Comparison of ENCODE assay signal across 26 mouse cellular contexts in the genomic region with DNA sequence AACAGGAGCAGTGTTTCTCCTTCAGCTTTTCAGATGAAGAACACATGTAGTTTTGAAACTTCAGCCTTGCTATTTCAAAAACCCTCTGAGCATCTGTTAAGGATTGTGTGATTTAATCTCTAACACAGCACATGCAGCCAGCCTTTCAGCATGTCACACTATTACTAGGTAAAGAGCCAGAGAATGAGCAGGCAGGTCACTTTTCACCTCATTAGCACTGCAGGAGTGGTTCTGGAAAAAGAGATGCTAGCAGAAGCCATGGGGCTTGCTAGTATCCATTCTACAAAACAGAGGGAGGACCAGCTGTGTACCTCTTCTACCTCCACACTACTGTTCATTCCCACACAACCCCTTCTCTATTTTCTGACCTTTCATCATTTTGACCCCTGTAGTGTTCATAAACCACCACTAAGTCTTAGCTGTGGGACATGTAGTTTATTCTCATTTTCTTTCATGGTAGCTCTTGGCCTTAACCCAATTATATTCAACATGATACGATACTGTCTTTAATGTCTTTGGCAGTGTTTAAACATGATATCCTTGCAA.
DNase-seq lines count a peak whose midpoint lies in the region; ATAC-seq and TF ChIP-seq lines count a peak whose summit lies in the region.
"Had no signal": no experiment of that assay in that cellular context is flagged by ENCODE, and none has a peak within 500 bp of the region (broad histone marks: within the 10 kb centered on the region; RNA-seq: fewer than 3 reads in every experiment).

No protein-coding gene starts in this region.

- WGBS in lung, postnatal 0 days = 48% methylated on average over 1 of the region's 1 CpGs
- 10% methylated on average over 1 of the region's 1 CpGs for WGBS in limb, embryonic 14.5 days

- no peak overlapping the region for H3K27ac ChIP-seq in lung, postnatal 0 days (ENCODE audit: low read length)
- peak overlapping the region; percentile 71 for H3K27ac ChIP-seq in embryonic fibroblast, embryonic 13.5 days (ENCODE audit: insufficient read depth, low read length)
- no peak overlapping the region for H3K27ac ChIP-seq in limb, embryonic 14.5 days (replicated peaks; ENCODE audit: low read depth, low read length)
- H3K27ac ChIP-seq: hindbrain, embryonic 12.5 days; intestine, embryonic 15.5 days; limb, embryonic 15.5 days; liver, embryonic 15.5 days; neural tube, embryonic 13.5 days had no signal

- no peak overlapping the region for H3K4me2 ChIP-seq in lung, postnatal 0 days (replicated peaks; ENCODE audit: low read depth, low read length)
- H3K4me2 ChIP-seq in limb, embryonic 14.5 days (replicated peaks; ENCODE audit: low read depth, low read length, severe bottlenecking) = no peak overlapping the region
- H3K4me2 ChIP-seq: heart, embryonic 11.5 days; hindbrain, embryonic 12.5 days; intestine, embryonic 15.5 days; limb, embryonic 15.5 days; liver, embryonic 15.5 days; neural tube, embryonic 13.5 days had no signal

- no peaks in the 10 kb centered on the region for H3K9me3 ChIP-seq in lung, postnatal 0 days (ENCODE audit: low read length)
- no peaks in the 10 kb centered on the region for H3K9me3 ChIP-seq in limb, embryonic 14.5 days (ENCODE audit: control insufficient read depth, low read length)
- H3K9me3 ChIP-seq: hindbrain, embryonic 12.5 days; intestine, embryonic 15.5 days; limb, embryonic 15.5 days; liver, embryonic 15.5 days; megakaryocyte, embryonic 14.5 days; neural tube, embryonic 13.5 days had no signal

- no peaks in the 10 kb centered on the region for H3K27me3 ChIP-seq in lung, postnatal 0 days (replicated peaks; ENCODE audit: insufficient read depth, low read length)
- no peaks in the 10 kb centered on the region for H3K27me3 ChIP-seq in limb, embryonic 14.5 days (ENCODE audit: control insufficient read depth, insufficient read depth, low read length)
- H3K27me3 ChIP-seq: hindbrain, embryonic 12.5 days; intestine, embryonic 15.5 days; limb, embryonic 15.5 days; liver, embryonic 15.5 days; megakaryocyte, embryonic 14.5 days; neural tube, embryonic 13.5 days had no signal

- no peak for TF ChIP-seq POLR2A in embryonic fibroblast, embryonic 13.5 days (IDR thresholded peaks at IDR 0.05; ENCODE audit: low read depth, low read length)
- no peak for TF ChIP-seq POLR2A in limb, embryonic 14.5 days (IDR thresholded peaks at IDR 0.05; ENCODE audit: borderline replicate concordance, extremely low read depth, insufficient read depth, insufficient read length)

- no peak for TF ChIP-seq CTCF in lung, postnatal 0 days (IDR thresholded peaks at IDR 0.05)
- no peak for TF ChIP-seq CTCF in embryonic fibroblast, embryonic 13.5 days (IDR thresholded peaks at IDR 0.05; ENCODE audit: borderline replicate concordance, insufficient read depth, low read length)

- no peaks in the 10 kb centered on the region for H3K36me3 ChIP-seq in lung, postnatal 0 days (ENCODE audit: insufficient read depth, low read length)
- H3K36me3 ChIP-seq in limb, embryonic 14.5 days (ENCODE audit: control insufficient read depth, insufficient read depth, low read length) = no peaks in the 10 kb centered on the region
- H3K36me3 ChIP-seq: hindbrain, embryonic 12.5 days; intestine, embryonic 15.5 days; limb, embryonic 15.5 days; liver, embryonic 15.5 days; neural tube, embryonic 13.5 days had no signal

- DNase-seq in embryo, embryonic 10 days (ENCODE audit: low spot score) = peak; percentile 5
- no peak for DNase-seq in embryo, embryonic 9.5 days (ENCODE audit: extremely low spot score)
- peak; percentile 42 for DNase-seq in lung, postnatal 36 days
- DNase-seq in lung, postnatal 0 days (ENCODE audit: low spot score) = no peak
- DNase-seq in limb, embryonic 14.5 days (ENCODE audit: low spot score) = peak; percentile 71
- DNase-seq in retina, embryonic 14.5 days (ENCODE audit: low spot score) = no peak
- no peak for DNase-seq in right cerebral cortex, adult 18-20 months
- DNase-seq: adrenal gland, postnatal 25 days; cerebellum, adult 2 months; cerebellum, postnatal 36 days; heart, postnatal 10 days; kidney, adult 9 months; kidney, postnatal 25 days; layer of hippocampus, adult 9-11 months; spleen, adult 18-20 months; thymus, postnatal 25 days had no signal

- ATAC-seq in lung, postnatal 0 days = no peak
- ATAC-seq in limb, embryonic 14.5 days (ENCODE audit: low FRiP score, low read depth) = peak; percentile 89
- ATAC-seq: activated CD4-positive, CD25-positive, alpha-beta regulatory T cell, adult 4 months; intestine, embryonic 15.5 days had no signal

- TF ChIP-seq EP300 in lung, postnatal 0 days (IDR thresholded peaks at IDR 0.05) = no peak

- no peaks in the 10 kb centered on the region for H3K4me1 ChIP-seq in lung, postnatal 0 days (ENCODE audit: insufficient read depth, low read depth, low read length)
- no peaks in the 10 kb centered on the region for H3K4me1 ChIP-seq in embryonic fibroblast, embryonic 13.5 days (ENCODE audit: control insufficient read depth, insufficient read depth, low read length)
- 0 out of 2 replicates have a peak, but pooled peaks cover 2% of the 10 kb centered on the region for H3K4me1 ChIP-seq in limb, embryonic 14.5 days (ENCODE audit: control insufficient read depth, insufficient read depth, low read length)
- H3K4me1 ChIP-seq: hindbrain, embryonic 12.5 days; intestine, embryonic 15.5 days; limb, embryonic 15.5 days; liver, embryonic 15.5 days; neural tube, embryonic 13.5 days had no signal

- no peak overlapping the region for H3K9ac ChIP-seq in lung, postnatal 0 days (replicated peaks; ENCODE audit: low read depth)
- no peak overlapping the region for H3K9ac ChIP-seq in limb, embryonic 14.5 days (ENCODE audit: low read depth, low read length, severe bottlenecking)
- H3K9ac ChIP-seq: hindbrain, embryonic 12.5 days; intestine, embryonic 15.5 days; limb, embryonic 15.5 days; liver, embryonic 15.5 days; neural tube, embryonic 13.5 days had no signal

- H3K4me3 ChIP-seq in lung, postnatal 0 days (ENCODE audit: low read depth, low read length) = no peak overlapping the region
- no peak overlapping the region for H3K4me3 ChIP-seq in embryonic fibroblast, embryonic 13.5 days (ENCODE audit: insufficient read depth, low read length)
- no peak overlapping the region for H3K4me3 ChIP-seq in limb, embryonic 14.5 days (replicated peaks; ENCODE audit: low read length)
- H3K4me3 ChIP-seq: erythroblast, embryonic 14.5 days; hindbrain, embryonic 12.5 days; intestine, embryonic 15.5 days; limb, embryonic 15.5 days; liver, embryonic 15.5 days; megakaryocyte, embryonic 14.5 days; neural tube, embryonic 13.5 days had no signal

Comparison
In these comparisons a context has a peak if more than half of its experiments do, and no peak if none do; other contexts are left out.
1. DNase-seq: peak in embryo, embryonic 10 days (single experiment), lung, postnatal 36 days (single experiment) and limb, embryonic 14.5 days (single experiment); none in embryo, embryonic 9.5 days (single experiment), lung, postnatal 0 days (single experiment), retina, embryonic 14.5 days (single experiment) and right cerebral cortex, adult 18-20 months (single experiment).